Mouse (Mus musculus) layer of hippocampus, adult 9-10 months (tissue): ENCODE results near the gene Atp6v0a4.

Experiments
- DNase-seq: peaks from one replicate; pipeline ENCODE4 v3.0.0; 2022; ENCODE audit warnings: low spot score

Atp6v0a4 gene

GRCm38 (mm10) chr6:38124882-38125281 is 496 bp upstream of the Atp6v0a4 start:
- DNase-seq = no peak

- no peak for DNase-seq
Measured at GRCm38 (mm10) chr6:38123471-38124206, 747 bp downstream of the Atp6v0a4 start.

GRCm38 (mm10) chr6:38122791-38123190 is 1.6 kb downstream of the Atp6v0a4 start:
- DNase-seq = no peak

- DNase-seq = no peak
Measured at GRCm38 (mm10) chr6:38121843-38122242, 2.5 kb downstream of the Atp6v0a4 start.

- DNase-seq = no peak
Measured at GRCm38 (mm10) chr6:38120681-38121371, 3.6 kb downstream of the Atp6v0a4 start.

- DNase-seq = no peak
Measured at GRCm38 (mm10) chr6:38118341-38118740, 6.0 kb downstream of the Atp6v0a4 start.

GRCm38 (mm10) chr6:38116107-38116770 is 8.1 kb downstream of the Atp6v0a4 start:
- peak; percentile 41 for DNase-seq

- DNase-seq = no peak
Measured at GRCm38 (mm10) chr6:38110859-38111258, 13.5 kb downstream of the Atp6v0a4 start.

- DNase-seq = no peak
Measured at GRCm38 (mm10) chr6:38109871-38110270, 14.5 kb downstream of the Atp6v0a4 start.

- no peak for DNase-seq
Measured at GRCm38 (mm10) chr6:38109160-38109795, 15.1 kb downstream of the Atp6v0a4 start, which contains the start of gene Tmem213. Gene Tmem213, plus strand, starts transcription at chr6:38109255.

- DNase-seq = no peak
Measured at GRCm38 (mm10) chr6:38108449-38108848, 15.9 kb downstream of the Atp6v0a4 start.

- DNase-seq = no peak
Measured at GRCm38 (mm10) chr6:38105924-38106323, 18.5 kb downstream of the Atp6v0a4 start.

- no peak for DNase-seq
Measured at GRCm38 (mm10) chr6:38103775-38104174, 20.6 kb downstream of the Atp6v0a4 start.

- no peak for DNase-seq
Measured at GRCm38 (mm10) chr6:38102216-38102795, 22.1 kb downstream of the Atp6v0a4 start.

- DNase-seq = no peak
Measured at GRCm38 (mm10) chr6:38096961-38097370, 27.4 kb downstream of the Atp6v0a4 start.

GRCm38 (mm10) chr6:38094701-38095100 is 29.7 kb downstream of the Atp6v0a4 start:
- no peak for DNase-seq

- DNase-seq = no peak
Measured at GRCm38 (mm10) chr6:38092539-38092938, 31.8 kb downstream of the Atp6v0a4 start.

GRCm38 (mm10) chr6:38087242-38088026 is 37.0 kb downstream of the Atp6v0a4 start:
- no peak for DNase-seq

GRCm38 (mm10) chr6:38083204-38083603 is 41.2 kb downstream of the Atp6v0a4 start:
- DNase-seq = no peak

- no peak for DNase-seq
Measured at GRCm38 (mm10) chr6:38081727-38082341, 42.6 kb downstream of the Atp6v0a4 start.

- no peak for DNase-seq
Measured at GRCm38 (mm10) chr6:38080364-38080763, 44.0 kb downstream of the Atp6v0a4 start.
